Mouse (Mus musculus): ENCODE results near the gene Rin2. TPM values are rescaled to one million over a fixed set of nuclear protein-coding genes. Genes with fewer than 3 reads are reported as not detected.

The Rin2 gene
- polyA plus RNA-seq, 1 experiment from 2014 or later, result 1.7 TPM

GRCm38 (mm10) chr2:145770730-145771536 is 95.9 kb downstream of the Rin2 start:
- no peak for ATAC-seq (ENCODE audit: low read depth)
- Histone ChIP-seq H3K4me1 (replicated peaks) (peaks cover 6% of the 10 kb centered on the region; the same call in 1 of the 2 replicates), H3K9me3 (replicated peaks) (no peaks in the 10 kb centered on the region), H3K27ac (no peak overlapping the region), H3K9ac (no peak overlapping the region), H3K27me3 (no peaks in the 10 kb centered on the region), H3K4me2 (no peak overlapping the region), H3K4me3 (replicated peaks) (no peak overlapping the region), H3K36me3 (no peaks in the 10 kb centered on the region)
- 69% methylated on average over 7 of the region's 7 CpGs for WGBS (ENCODE audit: insufficient replicate concordance)
- no peak for DNase-seq

- H3K4me1 ChIP-seq (replicated peaks), result peaks cover 13% of the 10 kb centered on the region
- no peaks in the 10 kb centered on the region for H3K36me3 ChIP-seq
- no peak for DNase-seq
- H3K27me3 ChIP-seq, result no peaks in the 10 kb centered on the region
- no peak overlapping the region for H3K27ac ChIP-seq
- H3K4me3 ChIP-seq (replicated peaks), result no peak overlapping the region
- no peak for ATAC-seq (ENCODE audit: low read depth)
- no peaks in the 10 kb centered on the region for H3K9me3 ChIP-seq (replicated peaks)
- no peak overlapping the region for H3K9ac ChIP-seq
- WGBS (ENCODE audit: insufficient replicate concordance), result 11% methylated on average over 6 of the region's 6 CpGs
- no peak overlapping the region for H3K4me2 ChIP-seq
Observed at GRCm38 (mm10) chr2:145783247-145783646, 108.2 kb downstream of the Rin2 start.

DNA sequence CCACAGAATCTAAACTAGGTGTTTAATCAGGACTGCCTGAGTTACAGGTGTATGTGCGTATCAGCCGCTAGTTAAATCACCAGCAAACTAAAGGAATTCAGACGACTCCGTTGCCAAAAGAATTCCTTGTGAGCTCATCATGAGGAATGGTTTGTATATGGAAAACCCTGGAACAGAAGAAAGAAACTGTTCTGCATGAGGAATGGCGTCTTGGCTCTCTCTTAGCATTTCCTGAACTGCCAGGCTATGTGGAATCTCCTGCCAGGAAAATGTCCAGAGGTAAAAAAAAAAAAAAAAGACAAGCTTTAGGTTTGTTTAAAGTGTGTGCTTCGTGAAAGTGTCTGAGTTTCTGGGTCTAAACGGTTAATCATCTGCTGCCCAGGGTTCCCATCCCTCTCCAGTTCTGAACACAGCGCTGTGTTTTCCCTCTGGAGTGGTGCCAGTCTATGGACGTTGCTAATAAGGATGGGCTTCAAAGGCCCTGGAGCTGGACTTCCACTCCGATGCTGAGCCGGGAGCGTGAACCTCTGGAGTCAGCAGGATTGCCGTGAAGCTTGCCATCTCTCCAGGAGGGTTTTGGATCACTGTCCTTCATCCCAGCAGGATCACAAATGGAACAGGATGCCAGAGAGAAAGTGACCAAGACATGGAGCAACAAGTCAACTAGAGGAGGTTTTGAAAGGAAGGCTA is 109.4 kb downstream of the Rin2 start:
- no peaks in the 10 kb centered on the region for H3K27me3 ChIP-seq
- no peak for ATAC-seq (ENCODE audit: low read depth)
- H3K27ac ChIP-seq, result no peak overlapping the region
- no peaks in the 10 kb centered on the region for H3K9me3 ChIP-seq (replicated peaks)
- WGBS (ENCODE audit: insufficient replicate concordance), result 61% methylated on average over 13 of the region's 13 CpGs
- no peak overlapping the region for H3K4me3 ChIP-seq (replicated peaks)
- peaks cover 13% of the 10 kb centered on the region for H3K4me1 ChIP-seq (replicated peaks)
- no peak overlapping the region for H3K4me2 ChIP-seq
- H3K9ac ChIP-seq, result no peak overlapping the region
- H3K36me3 ChIP-seq, result no peaks in the 10 kb centered on the region
- DNase-seq, result no peak

DNA sequence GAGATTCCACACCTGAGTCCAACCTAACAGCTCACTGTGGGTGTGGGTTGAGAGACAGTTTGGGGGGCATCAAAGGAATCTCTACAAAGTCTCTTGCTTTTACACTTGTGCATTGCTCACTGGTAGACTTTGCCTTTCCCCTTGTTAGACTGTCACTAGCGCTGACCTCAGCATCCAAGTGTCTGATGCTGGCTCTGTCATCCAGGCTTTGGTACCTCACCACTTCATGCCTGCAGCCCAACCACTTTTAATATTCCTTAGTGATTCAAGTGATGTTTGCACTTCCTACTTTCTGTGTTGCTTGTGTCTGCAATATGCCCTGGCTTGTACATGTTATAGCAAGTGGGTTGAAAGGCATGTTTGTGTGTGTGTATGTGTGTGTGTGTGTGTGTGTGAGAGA is 109.9 kb downstream of the Rin2 start:
- Histone ChIP-seq H3K36me3 (no peaks in the 10 kb centered on the region), H3K9ac (no peak overlapping the region), H3K27me3 (no peaks in the 10 kb centered on the region), H3K27ac (no peak overlapping the region), H3K4me2 (no peak overlapping the region), H3K9me3 (replicated peaks) (no peaks in the 10 kb centered on the region), H3K4me3 (replicated peaks) (no peak overlapping the region), H3K4me1 (replicated peaks) (peaks cover 13% of the 10 kb centered on the region)
- 62% methylated on average over 1 of the region's 1 CpGs for WGBS (ENCODE audit: insufficient replicate concordance)
- DNase-seq, result no peak
- ATAC-seq (ENCODE audit: low read depth), result no peak

- no peaks in the 10 kb centered on the region for H3K9me3 ChIP-seq (replicated peaks)
- peaks cover 13% of the 10 kb centered on the region for H3K4me1 ChIP-seq (replicated peaks)
- H3K27ac ChIP-seq, result peak overlapping the region; percentile 23; the same call in 1 of the 2 replicates
- H3K9ac ChIP-seq, result peak overlapping the region; percentile 49
- no peaks in the 10 kb centered on the region for H3K36me3 ChIP-seq
- 2% methylated on average over 18 of the region's 18 CpGs for WGBS (ENCODE audit: insufficient replicate concordance)
- DNase-seq (no peak), ATAC-seq (ENCODE audit: low read depth) (peak; percentile 12; the same call in 1 of the 2 replicates)
- H3K27me3 ChIP-seq, result no peaks in the 10 kb centered on the region
- peak overlapping the region; percentile 58 for H3K4me2 ChIP-seq
- peak overlapping the region; percentile 31 for H3K4me3 ChIP-seq (replicated peaks)
Observed at GRCm38 (mm10) chr2:145785758-145786617, 111.0 kb downstream of the Rin2 start.

- Histone ChIP-seq H3K4me1 (replicated peaks) (peaks cover 13% of the 10 kb centered on the region), H3K27ac (0 out of 2 replicates have a peak overlapping the region, but pooled peaks have one; percentile 23), H3K4me2 (peak overlapping the region; percentile 58), H3K9ac (peak overlapping the region; percentile 49), H3K9me3 (replicated peaks) (no peaks in the 10 kb centered on the region), H3K27me3 (no peaks in the 10 kb centered on the region), H3K4me3 (replicated peaks) (peak overlapping the region; percentile 31), H3K36me3 (no peaks in the 10 kb centered on the region)
- ATAC-seq (ENCODE audit: low read depth), result no peak
- DNase-seq, result no peak
- WGBS (ENCODE audit: insufficient replicate concordance), result 8% methylated on average over 3 of the region's 3 CpGs
Observed at GRCm38 (mm10) chr2:145786618-145786932, 111.6 kb downstream of the Rin2 start.

- 44% methylated on average over 7 of the region's 7 CpGs for WGBS (ENCODE audit: insufficient replicate concordance)
- ATAC-seq (ENCODE audit: low read depth) (no peak), DNase-seq (no peak)
- Histone ChIP-seq H3K9me3 (replicated peaks) (no peaks in the 10 kb centered on the region), H3K36me3 (no peaks in the 10 kb centered on the region), H3K4me2 (no peak overlapping the region), H3K4me1 (replicated peaks) (peaks cover 13% of the 10 kb centered on the region), H3K27me3 (no peaks in the 10 kb centered on the region), H3K27ac (no peak overlapping the region), H3K9ac (no peak overlapping the region), H3K4me3 (replicated peaks) (no peak overlapping the region)
Observed at GRCm38 (mm10) chr2:145787486-145787885, 112.5 kb downstream of the Rin2 start.

- DNase-seq (no peak), ATAC-seq (ENCODE audit: low read depth) (no peak)
- no peak overlapping the region for H3K27ac ChIP-seq
- H3K4me1 ChIP-seq (replicated peaks), result peaks cover 13% of the 10 kb centered on the region
- no peaks in the 10 kb centered on the region for H3K9me3 ChIP-seq (replicated peaks)
- no peak overlapping the region for H3K4me3 ChIP-seq (replicated peaks)
- 56% methylated on average over 3 of the region's 3 CpGs for WGBS (ENCODE audit: insufficient replicate concordance)
- no peak overlapping the region for H3K4me2 ChIP-seq
- H3K27me3 ChIP-seq, result no peaks in the 10 kb centered on the region
- H3K9ac ChIP-seq, result no peak overlapping the region
- H3K36me3 ChIP-seq, result no peaks in the 10 kb centered on the region
Observed at GRCm38 (mm10) chr2:145788562-145789346, 113.7 kb downstream of the Rin2 start.

DNA sequence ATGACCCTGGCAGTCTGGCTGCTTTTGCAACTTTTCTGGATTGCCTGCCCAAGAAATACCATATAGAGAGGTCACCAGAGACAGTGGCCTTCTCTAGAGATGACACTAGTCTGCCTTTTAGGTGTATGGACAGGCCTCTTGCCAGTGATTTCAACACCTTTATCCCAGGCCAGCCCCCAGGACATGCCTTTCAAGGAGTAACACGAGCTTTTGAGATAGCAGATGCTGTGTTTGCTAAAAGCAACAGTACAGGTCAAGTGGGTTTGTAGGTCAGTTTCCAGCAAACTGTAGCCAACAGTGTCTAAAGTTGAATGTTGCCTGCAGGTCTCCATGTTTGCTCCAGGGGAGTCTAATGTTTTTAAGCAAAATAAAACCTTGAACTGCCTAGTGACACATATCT is 118.7 kb downstream of the Rin2 start:
- H3K36me3 ChIP-seq, result no peaks in the 10 kb centered on the region
- H3K9me3 ChIP-seq (replicated peaks), result no peaks in the 10 kb centered on the region
- no peak overlapping the region for H3K4me2 ChIP-seq
- no peak overlapping the region for H3K27ac ChIP-seq
- ATAC-seq (ENCODE audit: low read depth) (no peak), DNase-seq (no peak)
- no peaks in the 10 kb centered on the region for H3K27me3 ChIP-seq
- 31% methylated on average over 1 of the region's 1 CpGs for WGBS (ENCODE audit: insufficient replicate concordance)
- H3K9ac ChIP-seq, result no peak overlapping the region
- H3K4me3 ChIP-seq (replicated peaks), result no peak overlapping the region
- H3K4me1 ChIP-seq (replicated peaks), result no peaks in the 10 kb centered on the region; the same call in 1 of the 2 replicates

GRCm38 (mm10) chr2:145794318-145794954 is 119.4 kb downstream of the Rin2 start:
- ATAC-seq (ENCODE audit: low read depth), result no peak
- no peak for DNase-seq
- 34% methylated on average over 5 of the region's 5 CpGs for WGBS (ENCODE audit: insufficient replicate concordance)

More at GRCm38 (mm10) chr2:145794318-145794954, 119.4 kb downstream of the Rin2 start:
- H3K27ac ChIP-seq, result no peak overlapping the region
- no peak overlapping the region for H3K9ac ChIP-seq
- H3K36me3 ChIP-seq, result no peaks in the 10 kb centered on the region
- H3K4me3 ChIP-seq (replicated peaks), result no peak overlapping the region
- H3K27me3 ChIP-seq, result no peaks in the 10 kb centered on the region
- no peaks in the 10 kb centered on the region; the same call in 1 of the 2 replicates for H3K4me1 ChIP-seq (replicated peaks)
- no peaks in the 10 kb centered on the region for H3K9me3 ChIP-seq (replicated peaks)
- H3K4me2 ChIP-seq, result no peak overlapping the region
